ENCODE assay signal across 16 mouse cellular contexts in the genomic region with DNA sequence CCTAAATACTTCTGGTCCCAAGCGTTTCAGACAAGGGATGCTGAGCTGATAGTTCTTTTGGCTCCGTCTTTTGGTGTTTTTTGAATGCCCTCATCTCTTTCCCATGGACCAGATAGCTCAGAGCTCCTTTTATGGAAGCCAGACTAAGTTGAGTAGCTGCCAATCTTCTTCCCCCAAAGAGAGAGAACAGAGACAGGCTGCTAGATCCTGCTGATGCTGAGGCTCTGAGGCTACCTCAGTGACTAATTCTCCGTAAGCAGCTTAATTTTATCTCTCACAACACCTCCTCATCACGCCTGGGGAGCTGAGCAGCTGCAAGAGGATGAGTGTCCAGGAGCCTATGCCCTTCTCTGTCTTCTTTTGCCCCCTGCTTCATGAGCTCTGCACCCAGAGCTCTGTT.
A peak's percentile ranks its signal among the peaks of the same experiment; 100 is the strongest.
DNase-seq lines count a peak whose midpoint lies in the region; ATAC-seq and TF ChIP-seq lines count a peak whose summit lies in the region.
"Had no signal": no experiment of that assay in that cellular context is flagged by ENCODE, and none has a peak within 500 bp of the region (broad histone marks: within the 10 kb centered on the region; RNA-seq: fewer than 3 reads in every experiment).

No protein-coding gene starts in this region.

- intact Hi-C loops in left cerebral cortex, postnatal 14 days (cut with DNase I), result no loop called here

- TF ChIP-seq CTCF in layer of hippocampus, adult 2 months (conservative IDR thresholded peaks at IDR 0.05), result no peak

- H3K27ac ChIP-seq in midbrain, embryonic 10.5 days (replicated peaks), result peak overlapping the region; percentile 43; the same call in 1 of the 2 replicates
- no peak overlapping the region for H3K27ac ChIP-seq in midbrain, embryonic 13.5 days
- peak overlapping the region; percentile 87 for H3K27ac ChIP-seq in layer of hippocampus, adult 2 months
- H3K27ac ChIP-seq: hindbrain, embryonic 12.5 days; intestine, embryonic 15.5 days; kidney, embryonic 15.5 days; macrophage; neural tube, embryonic 12.5 days had no signal

- no peak for ATAC-seq in midbrain, embryonic 13.5 days
- ATAC-seq: CD4-positive, CD25-positive, alpha-beta regulatory T cell, adult 4 months; intestine, embryonic 15.5 days had no signal

- H3K4me2 ChIP-seq in midbrain, embryonic 13.5 days (replicated peaks), result no peak overlapping the region
- H3K4me2 ChIP-seq: hindbrain, embryonic 12.5 days; intestine, embryonic 15.5 days; kidney, embryonic 15.5 days; neural tube, embryonic 12.5 days had no signal

- H3K9ac ChIP-seq in midbrain, embryonic 13.5 days (replicated peaks), result no peak overlapping the region
- H3K9ac ChIP-seq: hindbrain, embryonic 12.5 days; intestine, embryonic 15.5 days; kidney, embryonic 15.5 days; neural tube, embryonic 12.5 days had no signal

- no peak overlapping the region for H3K4me3 ChIP-seq in midbrain, embryonic 10.5 days
- H3K4me3 ChIP-seq in midbrain, embryonic 13.5 days (replicated peaks), result no peak overlapping the region
- no peak overlapping the region for H3K4me3 ChIP-seq in layer of hippocampus, adult 2 months
- H3K4me3 ChIP-seq: hindbrain, embryonic 12.5 days; intestine, embryonic 15.5 days; kidney, embryonic 15.5 days; neural tube, embryonic 12.5 days had no signal

- peaks cover 73% of the 10 kb centered on the region for H3K4me1 ChIP-seq in midbrain, embryonic 10.5 days
- peaks cover 44% of the 10 kb centered on the region for H3K4me1 ChIP-seq in midbrain, embryonic 13.5 days (replicated peaks)

- peaks cover 31% of the 10 kb centered on the region for H3K36me3 ChIP-seq in midbrain, embryonic 10.5 days
- H3K36me3 ChIP-seq in midbrain, embryonic 13.5 days, result no peaks in the 10 kb centered on the region
- H3K36me3 ChIP-seq: intestine, embryonic 15.5 days had no signal

- peaks cover 46% of the 10 kb centered on the region for H3K27me3 ChIP-seq in midbrain, embryonic 10.5 days (ENCODE audit: low read depth, poor library complexity, severe bottlenecking)
- H3K27me3 ChIP-seq in midbrain, embryonic 13.5 days, result peaks cover 19% of the 10 kb centered on the region
- H3K27me3 ChIP-seq: intestine, embryonic 15.5 days; neural tube, embryonic 12.5 days had no signal

- H3K9me3 ChIP-seq in midbrain, embryonic 10.5 days (replicated peaks), result no peaks in the 10 kb centered on the region
- no peaks in the 10 kb centered on the region for H3K9me3 ChIP-seq in midbrain, embryonic 13.5 days
- H3K9me3 ChIP-seq: hindbrain, embryonic 12.5 days; intestine, embryonic 15.5 days; kidney, embryonic 15.5 days; neural tube, embryonic 12.5 days had no signal

- WGBS in midbrain, embryonic 10.5 days, result 56% methylated on average over 4 of the region's 4 CpGs
- 47% methylated on average over 4 of the region's 4 CpGs for WGBS in midbrain, embryonic 13.5 days

- no peak for DNase-seq in midbrain, embryonic 10.5 days (ENCODE audit: low spot score)
- DNase-seq in brain, adult 2 months (ENCODE audit: low read depth, low spot score), result peak; percentile 94
- peak; percentile 34 to 78 for DNase-seq in layer of hippocampus, adult 2 months (ENCODE audit: low spot score in 2 of 2)
- DNase-seq in left cerebral cortex, postnatal 14 days (ENCODE audit: low spot score in 2 of 2), result peak; percentile 46 to 70
- no peak for DNase-seq in yolk sac, embryonic 10.5 days (ENCODE audit: low spot score)
- DNase-seq in cerebellum, postnatal 14 days, result no peak
- DNase-seq: adrenal gland, postnatal 36 days; lung, adult 2 months; thymus, adult 18-20 months had no signal

Comparison
In these comparisons a context has a peak if more than half of its experiments do, and no peak if none do; other contexts are left out.
1. DNase-seq: peak in brain, adult 2 months (single experiment), layer of hippocampus, adult 2 months (2 of 2) and left cerebral cortex, postnatal 14 days (2 of 2); none in midbrain, embryonic 10.5 days (single experiment), yolk sac, embryonic 10.5 days (single experiment) and cerebellum, postnatal 14 days (0 of 2).